Mouse (Mus musculus) C2C12 (cell line): ENCODE measurements around the gene P2rx2.

Experiments
- CEBPB ChIP-seq: IDR thresholded peaks from one replicate; pipeline ENCODE4 v1.6.1; 2011; ENCODE audit warnings: low read depth, mild to moderate bottlenecking, control low read depth, moderate library complexity
- CTCF ChIP-seq: IDR thresholded peaks from one replicate; pipeline ENCODE4 v1.5.1; 2011; ENCODE audit not compliant: control insufficient read depth, insufficient read depth, insufficient read length
- FOSL1 ChIP-seq: IDR thresholded peaks from one replicate; pipeline ENCODE4 v1.8.0; 2011; ENCODE audit warnings: mild to moderate bottlenecking, low read length; ENCODE audit not compliant: poor library complexity, insufficient read depth, severe bottlenecking
- MAX ChIP-seq: IDR thresholded peaks from one replicate; pipeline ENCODE4 v1.6.1; 2011; ENCODE audit warnings: mild to moderate bottlenecking, control low read depth
- USF1 ChIP-seq: IDR thresholded peaks from one replicate; pipeline ENCODE4 v1.6.1; 2011; ENCODE audit warnings: low read depth, mild to moderate bottlenecking, control low read depth, moderate library complexity

- TF ChIP-seq CTCF (no peak), MAX (no peak), USF1 (no peak), CEBPB (no peak), FOSL1 (no peak)
Measured at GRCm38 (mm10) chr5:110344524-110344923, 1.5 kb upstream of the P2rx2 start, which contains the start of gene Lrcol1.
